Mouse (Mus musculus) CH12.LX (cell line): Measurements from ENCODE around the gene Ttc17. TPM values are rescaled to one million over a fixed set of nuclear protein-coding genes. Genes with fewer than 3 reads are reported as not detected.

Source experiments
- DNase-seq: peaks from one replicate; pipeline ENCODE4 v3.0.0-alpha.2; 2013; ENCODE audit errors: extremely low read depth
- H3K27ac ChIP-seq: 2 replicates; pipeline ENCODE4 v1.5.1; 2012; ENCODE audit warnings: low read depth, mild to moderate bottlenecking, control low read depth, moderate library complexity; ENCODE audit not compliant: insufficient read depth
- H3K27me3 ChIP-seq: replicated peaks from 2 replicates; pipeline ENCODE3; 2012; ENCODE audit warnings: inconsistent platforms
- H3K36me3 ChIP-seq, 2 experiments: replicated peaks in 1 of 2; 2 replicates each; pipeline versions ENCODE3 to v1.6.1; 2012; ENCODE audit warnings: inconsistent platforms in 1 of 2, low read length in 1 of 2, mild to moderate bottlenecking in 1 of 2, mixed read lengths in 1 of 2, moderate library complexity in 1 of 2; ENCODE audit not compliant: control insufficient read depth in 1 of 2, insufficient read depth in 1 of 2
- H3K4me1 ChIP-seq, 2 experiments: 2 replicates each; pipeline ENCODE4 v1.6.1; 2012; ENCODE audit warnings: inconsistent platforms in 1 of 2, moderate library complexity in 1 of 2; ENCODE audit not compliant: insufficient read depth in 2 of 2, control insufficient read depth in 1 of 2
- H3K4me2 ChIP-seq: 2 replicates; pipeline ENCODE4 v1.6.1; 2012; ENCODE audit warnings: low read depth, mild to moderate bottlenecking, control low read depth; ENCODE audit not compliant: poor library complexity, insufficient read depth, severe bottlenecking
- H3K4me3 ChIP-seq, 3 experiments: fragments of 150-350 bp in 1 of 3; sonication (generic) in 1 of 3; replicated peaks in 1 of 3; 2 replicates each; pipeline versions ENCODE3 to v1.5.1; 2011 to 2012; ENCODE audit warnings: low read depth in 2 of 3, low read length in 2 of 3, mild to moderate bottlenecking in 2 of 3, moderate library complexity in 2 of 3, control low read depth in 1 of 3, improper control_type of control experiment in 1 of 3, inconsistent platforms in 1 of 3, mixed read lengths in 1 of 3; ENCODE audit not compliant: poor library complexity in 1 of 3
- H3K79me2 ChIP-seq: replicated peaks from 2 replicates; pipeline ENCODE4 v1.6.1; 2012; ENCODE audit warnings: mild to moderate bottlenecking, moderate library complexity; ENCODE audit not compliant: control insufficient read depth, poor library complexity, insufficient read depth, severe bottlenecking; ENCODE audit errors: extremely low read depth
- H3K9ac ChIP-seq: 2 replicates; pipeline ENCODE4 v1.6.1; 2012; ENCODE audit warnings: low read depth, mild to moderate bottlenecking, control low read depth, moderate library complexity; ENCODE audit not compliant: insufficient read depth
- H3K9me3 ChIP-seq: replicated peaks from 2 replicates; pipeline ENCODE3; 2012; ENCODE audit warnings: low read length, inconsistent platforms, mixed read lengths
- CHD1 ChIP-seq: IDR thresholded peaks from 2 replicates; pipeline ENCODE4 v1.6.1; 2012; ENCODE audit warnings: low read depth, low read length, improper control_type of control experiment, inconsistent platforms
- E2F4 ChIP-seq: IDR thresholded peaks from 2 replicates; pipeline ENCODE4 v1.6.1; 2011; ENCODE audit warnings: low read depth, low read length, improper control_type of control experiment; ENCODE audit not compliant: insufficient replicate concordance
- EP300 ChIP-seq: IDR thresholded peaks from 2 replicates; pipeline ENCODE4 v1.6.1; 2011; ENCODE audit warnings: low read length, improper control_type of control experiment
- ETS1 ChIP-seq: conservative IDR thresholded peaks from 2 replicates; pipeline ENCODE4 v1.6.1; 2012; ENCODE audit warnings: low read depth, mild to moderate bottlenecking, inconsistent platforms, low read length, improper control_type of control experiment, moderate library complexity
- JUND ChIP-seq: conservative IDR thresholded peaks from 2 replicates; pipeline ENCODE4 v1.6.1; 2011; ENCODE audit warnings: low read depth, low read length, improper control_type of control experiment
- KAT2A ChIP-seq: IDR thresholded peaks from 2 replicates; pipeline ENCODE4 v1.6.1; 2012; ENCODE audit warnings: low read length, improper control_type of control experiment, inconsistent platforms; ENCODE audit not compliant: insufficient replicate concordance
- MAFK ChIP-seq: IDR thresholded peaks from 2 replicates; pipeline ENCODE4 v1.6.1; 2011; ENCODE audit warnings: low read length, improper control_type of control experiment; ENCODE audit not compliant: insufficient replicate concordance
- MAZ ChIP-seq: IDR thresholded peaks from 2 replicates; pipeline ENCODE4 v1.6.1; 2012; ENCODE audit warnings: low read depth, mild to moderate bottlenecking, inconsistent platforms, low read length, improper control_type of control experiment, moderate library complexity
- MEF2A ChIP-seq: IDR thresholded peaks from 2 replicates; pipeline ENCODE4 v1.6.1; 2014; ENCODE audit warnings: low read depth, mild to moderate bottlenecking, inconsistent platforms, low read length, improper control_type of control experiment, borderline replicate concordance
- NRF1 ChIP-seq: IDR thresholded peaks from 2 replicates; pipeline ENCODE4 v1.6.1; 2014; ENCODE audit warnings: low read depth, mild to moderate bottlenecking, inconsistent platforms, low read length, improper control_type of control experiment, moderate library complexity
- PAX5 ChIP-seq: IDR thresholded peaks from 2 replicates; pipeline ENCODE4 v1.6.1; 2012; ENCODE audit warnings: low read length, inconsistent platforms, mixed read lengths
- POLR2A ChIP-seq: IDR thresholded peaks from 2 replicates; pipeline ENCODE4 v1.6.1; 2011; ENCODE audit warnings: low read depth, mild to moderate bottlenecking, improper control_type of control experiment, low read length
- SIN3A ChIP-seq: IDR thresholded peaks from 2 replicates; pipeline ENCODE4 v1.6.1; 2012; ENCODE audit warnings: low read length, improper control_type of control experiment, inconsistent platforms
- TCF12 ChIP-seq: IDR thresholded peaks from 2 replicates; pipeline ENCODE4 v1.6.1; 2014; ENCODE audit warnings: low read depth, mild to moderate bottlenecking, inconsistent platforms, low read length, improper control_type of control experiment
- USF1 ChIP-seq: IDR thresholded peaks from 2 replicates; pipeline ENCODE4 v1.6.1; 2014; ENCODE audit warnings: low read depth, mild to moderate bottlenecking, inconsistent platforms, low read length, improper control_type of control experiment
- ZC3H11A ChIP-seq: IDR thresholded peaks from 2 replicates; pipeline ENCODE4 v1.6.1; 2012; ENCODE audit warnings: low read depth, mild to moderate bottlenecking, inconsistent platforms, low read length, improper control_type of control experiment
- ZNF384 ChIP-seq: IDR thresholded peaks from 2 replicates; pipeline ENCODE4 v1.6.1; 2012; ENCODE audit warnings: low read depth, low read length, improper control_type of control experiment, inconsistent platforms
- dilution Hi-C: fragments of 300-500 bp; cut with MboI; formaldehyde crosslinking; loops from 2 replicates; pipeline ENCODE4 v1.14.3; 2020; ENCODE audit warnings: low sequenced_read_pairs; ENCODE audit not compliant: extremely low pct_unique_long_range_greater_than_20kb, extremely low pct_ligation_motif_present
- in situ Hi-C: fragments of 300-500 bp; cut with MboI; formaldehyde crosslinking; loops from 3 replicates; pipeline ENCODE4 v1.14.3; 2019; ENCODE audit warnings: low sequenced_read_pairs, low pct_ligation_motif_present, low pct_unique_long_range_greater_than_20kb, mixed read lengths
- polyA plus RNA-seq: library from polyadenylated mRNA; unstranded; fragments of >175 nt; gene quantifications from 2 replicates; pipeline ENCODE4 v1.2.1, GENCODE M21; 2012; ENCODE audit warnings: low read depth; ENCODE audit not compliant: insufficient read length
- total RNA-seq, 2 experiments: library from RNA; depleted of rRNA; stranded (reverse); fragments of 300-350 nt in 1 of 2; fragments of >200 nt in 1 of 2; gene quantifications; 2 replicates each; pipeline ENCODE4 v1.2.3; 2012 to 2014

The Ttc17 gene
- total and polyA plus RNA-seq, 3 experiments, result 13.2 to 17.9 (median 13.8) TPM

- Histone ChIP-seq H3K27ac (no peak overlapping the region), H3K4me2 (no peak overlapping the region), H3K4me1 (no peaks in the 10 kb centered on the region), H3K27me3 (no peaks in the 10 kb centered on the region), H3K4me3 (no peak overlapping the region), H3K9ac (no peak overlapping the region), H3K79me2 (no peaks in the 10 kb centered on the region), H3K9me3 (no peaks in the 10 kb centered on the region), H3K36me3 (peaks cover 29 to 82% of the 10 kb centered on the region in 2 experiments)
- in situ Hi-C loops, result no loop called here
- DNase-seq, result no peak
- no peak for TF ChIP-seq POLR2A
- dilution Hi-C loops, result no loop called here
These were observed 67.0 kb downstream of the Ttc17 start for GRCm38 (mm10) chr2:94339495-94339894.

GRCm38 (mm10) chr2:94336336-94336735 lies 70.2 kb downstream of the Ttc17 start:
- no peaks in the 10 kb centered on the region for H3K4me1 ChIP-seq
- in situ Hi-C loops (no loop called here), dilution Hi-C loops (no loop called here)
- peaks cover 30 to 81% of the 10 kb centered on the region in 2 experiments for H3K36me3 ChIP-seq
- H3K4me2 ChIP-seq, result no peak overlapping the region
- no peak overlapping the region for H3K9ac ChIP-seq
- H3K27ac ChIP-seq, result no peak overlapping the region
- DNase-seq, result no peak
- no peak for TF ChIP-seq MEF2A
- no peak for TF ChIP-seq TCF12
- no peak for TF ChIP-seq ZNF384
- no peak for TF ChIP-seq MAZ
- no peak for TF ChIP-seq JUND
- no peak for TF ChIP-seq USF1
- TF ChIP-seq CHD1, result no peak
- TF ChIP-seq SIN3A, result no peak
- no peaks in the 10 kb centered on the region for H3K9me3 ChIP-seq
- no peaks in the 10 kb centered on the region for H3K27me3 ChIP-seq
- no peak overlapping the region for H3K4me3 ChIP-seq
- H3K79me2 ChIP-seq, result no peaks in the 10 kb centered on the region

GRCm38 (mm10) chr2:94334742-94335046 lies 71.8 kb downstream of the Ttc17 start:
- DNase-seq, result no peak
- Histone ChIP-seq H3K9me3 (no peaks in the 10 kb centered on the region), H3K4me2 (no peak overlapping the region), H3K9ac (no peak overlapping the region), H3K27me3 (no peaks in the 10 kb centered on the region), H3K4me3 (no peak overlapping the region), H3K79me2 (no peaks in the 10 kb centered on the region), H3K4me1 (no peaks in the 10 kb centered on the region), H3K27ac (no peak overlapping the region), H3K36me3 (peaks cover 34 to 80% of the 10 kb centered on the region in 2 experiments)
- no peak for TF ChIP-seq ZC3H11A
- TF ChIP-seq KAT2A, result no peak
- TF ChIP-seq ZNF384, result no peak
- TF ChIP-seq POLR2A, result no peak
- TF ChIP-seq E2F4, result no peak
- no peak for TF ChIP-seq EP300
- TF ChIP-seq NRF1, result no peak
- no peak for TF ChIP-seq ETS1
- TF ChIP-seq MAFK, result no peak
- no peak for TF ChIP-seq PAX5
- in situ Hi-C loops (no loop called here), dilution Hi-C loops (no loop called here)
